Mouse (Mus musculus): ENCODE measurements at regions not wholly inside any gene's neighbourhood (a gene's known extent, or its start where the extent isn't known, plus 50 kb on each side); places are given as distances from the start of the nearest gene placed in this dataset.

GRCm38 (mm10) chr15:41154551-41155151 is 1020.5 kb downstream of the 9330182O14Rik start:
- peak; percentile 54 to 85 for ATAC-seq (replicated peaks in 1 of 2; ENCODE audit: insufficient read depth in 1 of 2, low FRiP score in 2 of 2, low TSS enrichment in 1 of 2, low read depth in 1 of 2, poor library complexity in 2 of 2, severe bottlenecking in 2 of 2)

- peak; percentile 54 to 62; a peak in 3 of 4 replicates for ATAC-seq (replicated peaks in 1 of 2; ENCODE audit: insufficient read depth in 1 of 2, low FRiP score in 2 of 2, low TSS enrichment in 1 of 2, low read depth in 1 of 2, poor library complexity in 2 of 2, severe bottlenecking in 2 of 2)
Observed at GRCm38 (mm10) chr15:41155169-41155638, 1021.0 kb downstream of the 9330182O14Rik start.

- no peak for ATAC-seq (replicated peaks in 1 of 2; ENCODE audit: insufficient read depth in 1 of 2, low FRiP score in 2 of 2, low TSS enrichment in 1 of 2, low read depth in 1 of 2, poor library complexity in 2 of 2, severe bottlenecking in 2 of 2)
Observed at GRCm38 (mm10) chr15:41157802-41158201, 1023.6 kb downstream of the 9330182O14Rik start.

- ATAC-seq (replicated peaks in 1 of 2; ENCODE audit: insufficient read depth in 1 of 2, low FRiP score in 2 of 2, low TSS enrichment in 1 of 2, low read depth in 1 of 2, poor library complexity in 2 of 2, severe bottlenecking in 2 of 2), result no peak
Observed at GRCm38 (mm10) chr15:41162268-41162667, 1028.1 kb downstream of the 9330182O14Rik start.

- peak; percentile 73 to 85 for ATAC-seq (replicated peaks in 1 of 2; ENCODE audit: insufficient read depth in 1 of 2, low FRiP score in 2 of 2, low TSS enrichment in 1 of 2, low read depth in 1 of 2, poor library complexity in 2 of 2, severe bottlenecking in 2 of 2)
Observed at GRCm38 (mm10) chr15:41162793-41163192, 1028.6 kb downstream of the 9330182O14Rik start.

GRCm38 (mm10) chr15:41163643-41164358 is 1029.6 kb downstream of the 9330182O14Rik start:
- ATAC-seq (replicated peaks in 1 of 2; ENCODE audit: insufficient read depth in 1 of 2, low FRiP score in 2 of 2, low TSS enrichment in 1 of 2, low read depth in 1 of 2, poor library complexity in 2 of 2, severe bottlenecking in 2 of 2), result peak; percentile 88 to 90

- ATAC-seq (replicated peaks in 1 of 2; ENCODE audit: insufficient read depth in 1 of 2, low FRiP score in 2 of 2, low TSS enrichment in 1 of 2, low read depth in 1 of 2, poor library complexity in 2 of 2, severe bottlenecking in 2 of 2), result no peak
Observed at GRCm38 (mm10) chr15:41165534-41165933, 1031.4 kb downstream of the 9330182O14Rik start.

- ATAC-seq (replicated peaks in 1 of 2; ENCODE audit: insufficient read depth in 1 of 2, low FRiP score in 2 of 2, low TSS enrichment in 1 of 2, low read depth in 1 of 2, poor library complexity in 2 of 2, severe bottlenecking in 2 of 2), result no peak
Observed at GRCm38 (mm10) chr15:41190792-41191191, 1056.6 kb downstream of the 9330182O14Rik start.

- peak in 1 of 2 experiments; percentile 67; a peak in 1 of 4 replicates for ATAC-seq (replicated peaks in 1 of 2; ENCODE audit: insufficient read depth in 1 of 2, low FRiP score in 2 of 2, low TSS enrichment in 1 of 2, low read depth in 1 of 2, poor library complexity in 2 of 2, severe bottlenecking in 2 of 2)
Observed at GRCm38 (mm10) chr15:41193240-41193639, 1059.1 kb downstream of the 9330182O14Rik start.

GRCm38 (mm10) chr15:41223801-41224200 is 1089.6 kb downstream of the 9330182O14Rik start:
- no peak for ATAC-seq (replicated peaks in 1 of 2; ENCODE audit: insufficient read depth in 1 of 2, low FRiP score in 2 of 2, low TSS enrichment in 1 of 2, low read depth in 1 of 2, poor library complexity in 2 of 2, severe bottlenecking in 2 of 2)

- no peak for ATAC-seq (replicated peaks in 1 of 2; ENCODE audit: insufficient read depth in 1 of 2, low FRiP score in 2 of 2, low TSS enrichment in 1 of 2, low read depth in 1 of 2, poor library complexity in 2 of 2, severe bottlenecking in 2 of 2)
Observed at GRCm38 (mm10) chr15:41232406-41233060, 1098.4 kb downstream of the 9330182O14Rik start.
